8 mouse cellular contexts compared by ENCODE assay signal in genomic region chr8:47288866-47289541, GRCm38 (mm10).
DNase-seq lines count a peak whose midpoint lies in the region; ATAC-seq and TF ChIP-seq lines count a peak whose summit lies in the region.

No protein-coding gene starts in this region.

- no peaks in the 10 kb centered on the region for H3K27me3 ChIP-seq in hindbrain, embryonic 14.5 days (ENCODE audit: control insufficient read depth, insufficient read depth, low read length)

- peak overlapping the region; percentile 95 for H3K4me3 ChIP-seq in gastrocnemius, adult 2 months
- peak overlapping the region; percentile 80 for H3K4me3 ChIP-seq in hindbrain, embryonic 14.5 days (replicated peaks; ENCODE audit: low read length)
- peak overlapping the region; percentile 85 for H3K4me3 ChIP-seq in left cerebral cortex, adult 2 months

- H3K36me3 ChIP-seq in hindbrain, embryonic 14.5 days (replicated peaks; ENCODE audit: control insufficient read depth, insufficient read depth) = no peaks in the 10 kb centered on the region

- DNase-seq in adrenal gland, postnatal 10 days = peak; percentile 87
- DNase-seq in gastrocnemius, adult 2 months = peak; percentile 89
- peak; percentile 77 for DNase-seq in hindbrain, embryonic 14.5 days (ENCODE audit: low spot score)
- DNase-seq in left cerebral cortex, adult 2 months (ENCODE audit: extremely low spot score in 1 of 2, low spot score in 2 of 2) = peak; percentile 66 to 72
- peak; percentile 33 for DNase-seq in lung, postnatal 25 days (ENCODE audit: low spot score)
- peak; percentile 64 for DNase-seq in right cerebral cortex, postnatal 14 days
- DNase-seq in spleen, adult 18-20 months = no peak

- peak overlapping the region; percentile 99 for H3K9ac ChIP-seq in hindbrain, embryonic 14.5 days

- peaks cover 36% of the 10 kb centered on the region for H3K4me1 ChIP-seq in hindbrain, embryonic 14.5 days (replicated peaks; ENCODE audit: control insufficient read depth, insufficient read depth, low read length)

- peak overlapping the region; percentile 88 for H3K27ac ChIP-seq in gastrocnemius, adult 2 months
- H3K27ac ChIP-seq in hindbrain, embryonic 14.5 days = peak overlapping the region; percentile 98
- peak overlapping the region; percentile 99 for H3K27ac ChIP-seq in left cerebral cortex, adult 2 months

- H3K4me2 ChIP-seq in hindbrain, embryonic 14.5 days (replicated peaks) = peak overlapping the region; percentile 94

- intact Hi-C loops in gastrocnemius, adult 2 months (cut with DNase I) = no loop called here
- intact Hi-C loops in left cerebral cortex, adult 2 months (cut with DNase I) = loop anchor here (1.0 to 5.0 kb wide), 6 partner anchors 46 to 547 kb away; no protein-coding TSS in a partner anchor

- no peaks in the 10 kb centered on the region for H3K9me3 ChIP-seq in hindbrain, embryonic 14.5 days (ENCODE audit: control insufficient read depth, low read length)

- peak; percentile 35 for ATAC-seq in common myeloid progenitor, adult 5-6 weeks (replicated peaks; ENCODE audit: low read depth, poor library complexity, severe bottlenecking)
- peak; percentile 83 for ATAC-seq in hindbrain, embryonic 14.5 days (ENCODE audit: low FRiP score)

- under 1% methylated on average over 96 of the region's 97 CpGs for WGBS in hindbrain, embryonic 14.5 days

- no peak for TF ChIP-seq CTCF in gastrocnemius, adult 2 months (IDR thresholded peaks at IDR 0.05)
- TF ChIP-seq CTCF in left cerebral cortex, adult 2 months (IDR thresholded peaks at IDR 0.05) = no peak

Comparison
In these comparisons a context has a peak if more than half of its experiments do, and no peak if none do; other contexts are left out.
1. DNase-seq: peak in adrenal gland, postnatal 10 days (single experiment), gastrocnemius, adult 2 months (single experiment), hindbrain, embryonic 14.5 days (single experiment), left cerebral cortex, adult 2 months (2 of 2), lung, postnatal 25 days (single experiment) and right cerebral cortex, postnatal 14 days (single experiment); none in spleen, adult 18-20 months (0 of 2).
2. Peak in every context shown above with its lines, with median percentiles within 50 percentile points of each other: H3K27ac ChIP-seq and H3K4me3 ChIP-seq.